Mouse (Mus musculus): Measurements from ENCODE around the gene Rbks. TPM values are rescaled to one million over a fixed set of nuclear protein-coding genes. Genes with fewer than 3 reads are reported as not detected.

Gene Rbks
- total and polyA plus RNA-seq, 2 experiments from 2014 or later = 0.90 to 2.3 TPM

DNA sequence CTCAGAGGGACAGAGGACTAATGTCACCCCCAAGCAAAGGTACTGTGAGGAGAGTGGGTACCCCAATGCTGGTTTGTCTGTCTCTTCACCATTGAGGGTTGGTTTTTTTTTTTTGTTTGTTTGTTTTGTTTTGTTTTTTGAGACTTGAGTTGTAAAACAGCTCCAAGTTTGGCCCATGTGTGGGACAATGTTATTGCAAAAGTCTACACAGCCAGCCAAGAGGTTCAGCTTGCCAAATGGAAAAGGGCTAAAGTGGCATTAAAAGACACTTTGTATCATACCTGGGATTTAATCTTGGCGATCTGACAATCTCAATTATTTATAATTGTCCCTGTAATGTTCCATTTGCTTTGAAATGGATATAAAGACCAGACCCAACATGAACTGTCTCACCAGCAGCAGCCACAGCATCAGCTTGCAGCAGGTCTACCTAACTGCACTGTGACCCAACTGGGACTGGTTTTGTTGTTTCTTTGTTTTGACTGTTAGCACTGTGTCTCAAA is 41.7 kb downstream of the Rbks start:
- DNase-seq (no peak), ATAC-seq (no peak)
- no peaks in the 10 kb centered on the region for H3K27me3 ChIP-seq (ENCODE audit: insufficient read depth, low read length)
- no peaks in the 10 kb centered on the region for H3K9me3 ChIP-seq (ENCODE audit: low read length)
- H3K27ac ChIP-seq (ENCODE audit: low read depth, low read length) = no peak overlapping the region
- H3K4me1 ChIP-seq (ENCODE audit: insufficient read depth) = no peaks in the 10 kb centered on the region
- TF ChIP-seq CTCF (IDR thresholded peaks at IDR 0.05; ENCODE audit: low read depth) = no peak
- no peaks in the 10 kb centered on the region for H3K36me3 ChIP-seq (ENCODE audit: insufficient read depth)
- H3K9ac ChIP-seq = no peak overlapping the region
- H3K4me2 ChIP-seq (ENCODE audit: low read depth) = no peak overlapping the region
- no peak overlapping the region for H3K4me3 ChIP-seq (ENCODE audit: low read depth, low read length)
- 86% methylated on average over 1 of the region's 1 CpGs for WGBS

DNA sequence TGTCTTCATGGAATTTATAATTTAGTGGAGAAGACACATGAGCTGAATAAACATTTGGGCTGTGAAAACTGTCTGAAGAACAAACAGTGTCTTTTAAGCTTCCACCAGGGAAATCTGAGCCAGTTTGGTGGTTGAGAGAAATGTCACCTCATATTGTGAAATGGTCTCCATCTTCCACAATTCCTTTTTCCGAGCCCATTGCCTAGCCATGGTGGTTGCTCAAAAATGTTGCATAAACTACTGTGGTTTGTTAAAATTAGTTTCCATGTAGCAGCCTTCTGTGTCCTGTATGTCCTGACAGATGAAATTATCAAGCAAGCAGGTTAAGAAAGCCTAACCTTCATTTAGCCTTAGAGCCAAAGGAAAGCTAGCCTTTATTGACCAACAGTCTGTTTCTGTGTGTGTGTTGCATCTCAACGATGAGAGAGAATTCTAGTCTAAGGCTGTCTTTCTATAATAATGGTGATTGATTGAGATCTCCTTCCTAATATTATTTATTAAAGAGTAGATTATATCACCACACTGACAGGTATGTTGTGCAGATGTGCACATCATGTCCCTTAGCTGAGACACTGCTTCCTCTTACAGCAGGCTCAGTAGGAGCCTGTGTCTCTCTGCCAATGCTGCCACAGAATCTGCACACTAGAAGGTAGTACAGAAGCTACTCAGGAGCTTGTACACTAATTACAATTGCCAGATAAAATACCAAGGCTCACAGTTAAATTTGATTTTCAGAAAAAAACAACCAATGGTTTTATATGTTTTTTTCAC is 46.7 kb downstream of the Rbks start:
- 88% methylated on average over 2 of the region's 2 CpGs for WGBS
- Histone ChIP-seq H3K27ac (ENCODE audit: low read depth, low read length) (no peak overlapping the region), H3K4me2 (ENCODE audit: low read depth) (no peak overlapping the region), H3K4me1 (ENCODE audit: insufficient read depth) (no peaks in the 10 kb centered on the region), H3K9ac (no peak overlapping the region), H3K9me3 (ENCODE audit: low read length) (no peaks in the 10 kb centered on the region), H3K4me3 (ENCODE audit: low read depth, low read length) (no peak overlapping the region), H3K36me3 (ENCODE audit: insufficient read depth) (no peaks in the 10 kb centered on the region), H3K27me3 (ENCODE audit: insufficient read depth, low read length) (no peaks in the 10 kb centered on the region)
- DNase-seq (no peak), ATAC-seq (no peak)
- no peak for TF ChIP-seq CTCF (IDR thresholded peaks at IDR 0.05; ENCODE audit: low read depth)

DNA sequence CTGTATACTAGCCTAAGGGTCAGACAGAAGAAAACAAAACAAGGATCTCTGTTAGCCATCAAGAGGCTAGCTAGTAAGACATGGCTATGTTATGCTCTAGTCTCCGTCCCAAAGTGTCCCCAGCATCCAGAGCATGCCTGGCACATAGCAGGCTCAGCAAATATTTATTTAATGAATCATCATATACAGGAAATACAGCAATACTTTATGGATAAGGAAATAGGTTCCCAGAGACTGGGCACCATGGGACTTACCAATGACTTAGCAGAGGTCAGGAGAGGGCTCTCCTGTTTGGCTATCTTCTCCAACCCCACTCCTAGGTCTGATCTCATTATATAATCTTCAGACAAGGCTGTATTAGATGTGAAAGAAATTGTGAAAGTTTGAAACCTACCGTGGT is 50.1 kb downstream of the Rbks start:
- Histone ChIP-seq H3K4me3 (ENCODE audit: low read depth, low read length) (no peak overlapping the region), H3K27ac (ENCODE audit: low read depth, low read length) (no peak overlapping the region), H3K4me1 (ENCODE audit: insufficient read depth) (no peaks in the 10 kb centered on the region), H3K9ac (no peak overlapping the region), H3K9me3 (ENCODE audit: low read length) (no peaks in the 10 kb centered on the region), H3K36me3 (ENCODE audit: insufficient read depth) (no peaks in the 10 kb centered on the region), H3K27me3 (ENCODE audit: insufficient read depth, low read length) (no peaks in the 10 kb centered on the region), H3K4me2 (ENCODE audit: low read depth) (no peak overlapping the region)
- no peak for TF ChIP-seq CTCF (IDR thresholded peaks at IDR 0.05; ENCODE audit: low read depth)
- ATAC-seq = no peak
- DNase-seq = no peak
- 88% methylated on average over 2 of the region's 2 CpGs for WGBS

DNA sequence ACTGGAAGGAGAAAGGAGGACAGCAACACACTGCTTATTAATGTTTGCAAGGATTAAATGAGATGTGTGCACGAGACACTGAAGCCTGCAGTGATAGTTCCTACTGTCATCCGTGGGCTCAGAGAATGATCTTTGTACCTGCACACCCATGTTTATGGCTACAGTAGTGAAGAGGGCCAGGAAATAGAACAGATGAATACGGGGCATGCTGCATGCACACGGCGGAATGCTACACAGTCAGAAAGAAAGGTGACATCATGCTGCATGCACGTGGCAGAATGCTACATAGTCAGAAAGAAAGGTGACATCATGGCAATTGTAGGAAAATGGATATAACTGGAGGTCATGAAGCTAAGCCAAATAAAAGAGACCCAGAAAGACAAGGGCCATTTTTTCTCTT is 50.9 kb downstream of the Rbks start:
- WGBS = 87% methylated on average over 6 of the region's 6 CpGs
- TF ChIP-seq CTCF (IDR thresholded peaks at IDR 0.05; ENCODE audit: low read depth) = no peak
- no peaks in the 10 kb centered on the region for H3K36me3 ChIP-seq (ENCODE audit: insufficient read depth)
- H3K9me3 ChIP-seq (ENCODE audit: low read length) = no peaks in the 10 kb centered on the region
- H3K27me3 ChIP-seq (ENCODE audit: insufficient read depth, low read length) = no peaks in the 10 kb centered on the region
- H3K9ac ChIP-seq = no peak overlapping the region
- no peak overlapping the region for H3K27ac ChIP-seq (ENCODE audit: low read depth, low read length)
- no peak overlapping the region for H3K4me2 ChIP-seq (ENCODE audit: low read depth)
- no peaks in the 10 kb centered on the region for H3K4me1 ChIP-seq (ENCODE audit: insufficient read depth)
- DNase-seq (no peak), ATAC-seq (no peak)
- H3K4me3 ChIP-seq (ENCODE audit: low read depth, low read length) = no peak overlapping the region

- WGBS = 90% methylated on average over 6 of the region's 6 CpGs
- H3K4me1 ChIP-seq (ENCODE audit: insufficient read depth) = no peaks in the 10 kb centered on the region
Observed at GRCm38 (mm10) chr5:31645798-31646197, 51.6 kb downstream of the Rbks start.

GRCm38 (mm10) chr5:31644847-31645246 is 52.6 kb downstream of the Rbks start:
- no peak for ATAC-seq
- Histone ChIP-seq H3K36me3 (ENCODE audit: insufficient read depth) (no peaks in the 10 kb centered on the region), H3K9ac (no peak overlapping the region), H3K27ac (ENCODE audit: low read depth, low read length) (no peak overlapping the region), H3K4me1 (ENCODE audit: insufficient read depth) (no peaks in the 10 kb centered on the region), H3K4me2 (ENCODE audit: low read depth) (no peak overlapping the region), H3K27me3 (ENCODE audit: insufficient read depth, low read length) (no peaks in the 10 kb centered on the region), H3K4me3 (ENCODE audit: low read depth, low read length) (no peak overlapping the region), H3K9me3 (ENCODE audit: low read length) (no peaks in the 10 kb centered on the region)
- DNase-seq = no peak
- 82% methylated on average over 6 of the region's 6 CpGs for WGBS
- no peak for TF ChIP-seq CTCF (IDR thresholded peaks at IDR 0.05; ENCODE audit: low read depth)

More at GRCm38 (mm10) chr5:31645798-31646197, 51.6 kb downstream of the Rbks start:
- no peaks in the 10 kb centered on the region for H3K36me3 ChIP-seq (ENCODE audit: insufficient read depth)
- H3K4me2 ChIP-seq (ENCODE audit: low read depth) = no peak overlapping the region
- no peak overlapping the region for H3K9ac ChIP-seq
- H3K9me3 ChIP-seq (ENCODE audit: low read length) = no peaks in the 10 kb centered on the region
- DNase-seq (no peak), ATAC-seq (no peak)
- no peak for TF ChIP-seq CTCF (IDR thresholded peaks at IDR 0.05; ENCODE audit: low read depth)
- no peak overlapping the region for H3K27ac ChIP-seq (ENCODE audit: low read depth, low read length)
- no peaks in the 10 kb centered on the region for H3K27me3 ChIP-seq (ENCODE audit: insufficient read depth, low read length)
- no peak overlapping the region for H3K4me3 ChIP-seq (ENCODE audit: low read depth, low read length)

DNA sequence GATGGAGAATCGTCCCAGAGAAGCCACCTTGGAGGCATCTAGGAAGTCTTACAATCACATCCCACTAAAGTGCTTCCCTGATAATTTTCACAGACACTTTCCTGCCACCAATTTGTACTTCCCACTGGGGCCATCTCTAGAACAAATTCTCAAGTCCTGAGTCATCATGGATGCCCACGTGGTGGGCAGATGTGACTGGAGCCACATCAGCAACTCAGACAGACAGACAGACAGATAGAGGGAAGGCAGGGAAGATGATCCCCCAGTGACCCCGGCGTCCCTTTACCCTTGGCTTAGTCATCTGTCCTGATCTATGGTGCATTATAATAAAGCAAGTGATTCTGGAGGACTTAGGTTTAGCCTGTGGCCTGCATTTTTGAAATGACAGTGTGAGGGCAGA is 53.2 kb downstream of the Rbks start:
- Histone ChIP-seq H3K27ac (ENCODE audit: low read depth, low read length) (no peak overlapping the region), H3K36me3 (ENCODE audit: insufficient read depth) (no peaks in the 10 kb centered on the region), H3K4me1 (ENCODE audit: insufficient read depth) (no peaks in the 10 kb centered on the region), H3K4me2 (ENCODE audit: low read depth) (no peak overlapping the region), H3K27me3 (ENCODE audit: insufficient read depth, low read length) (no peaks in the 10 kb centered on the region), H3K4me3 (ENCODE audit: low read depth, low read length) (no peak overlapping the region), H3K9me3 (ENCODE audit: low read length) (no peaks in the 10 kb centered on the region), H3K9ac (no peak overlapping the region)
- 89% methylated on average over 4 of the region's 4 CpGs for WGBS
- DNase-seq (no peak), ATAC-seq (no peak)
- TF ChIP-seq CTCF (IDR thresholded peaks at IDR 0.05; ENCODE audit: low read depth) = no peak

All from forebrain, postnatal 0 days (tissue).